Mouse (Mus musculus): ENCODE results near the gene Nfic. TPM values are rescaled to one million over a fixed set of nuclear protein-coding genes. Genes with fewer than 3 reads are reported as not detected.
A peak's percentile ranks its signal among the peaks of the same experiment; 100 is the strongest.

The Nfic gene
- total and polyA plus RNA-seq, 3 experiments: 2.0 to 9.7 TPM; not detected in 1

GRCm38 (mm10) chr10:81395865-81396264 is 59.6 kb downstream of the Nfic start:
- no peaks in the 10 kb centered on the region for H3K9me3 ChIP-seq (replicated peaks; ENCODE audit: insufficient read depth, low read length)
- no peaks in the 10 kb centered on the region for H3K27me3 ChIP-seq (ENCODE audit: control insufficient read depth in 1 of 2, insufficient read depth in 2 of 2, low read length in 2 of 2)
- no peaks in the 10 kb centered on the region for H3K79me2 ChIP-seq (ENCODE audit: control insufficient read depth, insufficient read depth, low read length, poor library complexity)
- H3K4me3 ChIP-seq (ENCODE audit: control insufficient read depth in 1 of 2, insufficient read depth in 1 of 2, low read depth in 2 of 2, low read length in 2 of 2): no peak overlapping the region
- H3K9ac ChIP-seq (ENCODE audit: control insufficient read depth, low read depth, low read length, poor library complexity, severe bottlenecking): no peak overlapping the region
- no peaks in the 10 kb centered on the region for H3K36me3 ChIP-seq (ENCODE audit: control insufficient read depth in 1 of 2, insufficient read depth in 2 of 2, low read length in 2 of 2)
- TF ChIP-seq EP300 (IDR thresholded peaks at IDR 0.05; ENCODE audit: low read depth in 1 of 2, low read length in 2 of 2) (no peak), ZMIZ1 (IDR thresholded peaks at IDR 0.05; ENCODE audit: low read depth, low read length) (no peak), SIN3A (IDR thresholded peaks at IDR 0.05; ENCODE audit: low read length) (no peak), TCF12 (IDR thresholded peaks at IDR 0.05; ENCODE audit: low read depth, low read length) (no peak), CHD2 (IDR thresholded peaks at IDR 0.05; ENCODE audit: low read length) (no peak), GABPA (IDR thresholded peaks at IDR 0.05; ENCODE audit: low read depth, low read length) (no peak), RCOR1 (IDR thresholded peaks at IDR 0.05; ENCODE audit: low read depth, low read length) (no peak), NELFE (IDR thresholded peaks at IDR 0.05; ENCODE audit: low read depth, low read length) (no peak), ZNF384 (IDR thresholded peaks at IDR 0.05; ENCODE audit: low read depth, low read length) (no peak), CTCF (IDR thresholded peaks at IDR 0.05 in 2 of 3, conservative IDR thresholded peaks at IDR 0.05 in 1 of 3; ENCODE audit: control insufficient read depth in 1 of 3, insufficient read depth in 1 of 3, low read depth in 2 of 3, low read length in 3 of 3, poor library complexity in 1 of 3, severe bottlenecking in 1 of 3) (no peak), MYC (IDR thresholded peaks at IDR 0.05; ENCODE audit: low read depth, low read length) (no peak), USF2 (IDR thresholded peaks at IDR 0.05; ENCODE audit: borderline replicate concordance in 1 of 2, insufficient read depth in 1 of 2, low read depth in 1 of 2, low read length in 2 of 2) (no peak), JUND (IDR thresholded peaks at IDR 0.05; ENCODE audit: low read depth, low read length) (no peak), POLR2A (IDR thresholded peaks at IDR 0.05; ENCODE audit: control insufficient read depth in 1 of 2, insufficient read depth in 1 of 2, low read depth in 1 of 2, low read length in 2 of 2, poor library complexity in 1 of 2) (no peak), UBTF (IDR thresholded peaks at IDR 0.05; ENCODE audit: borderline replicate concordance, insufficient read depth, low read depth, low read length) (no peak), KAT2A (conservative IDR thresholded peaks at IDR 0.05; ENCODE audit: low read depth, low read length) (no peak), CHD1 (IDR thresholded peaks at IDR 0.05; ENCODE audit: low read depth, low read length) (no peak), GATA1 (IDR thresholded peaks at IDR 0.05; ENCODE audit: low read depth, low read length) (no peak)
- no peak for DNase-seq (ENCODE audit: low read depth, low spot score)
- peaks cover 6 to 14% of the 10 kb centered on the region in 2 experiments; a peak in 3 of 4 replicates for H3K4me1 ChIP-seq (ENCODE audit: control insufficient read depth in 1 of 2, insufficient read depth in 2 of 2, low read length in 2 of 2)
- H3K27ac ChIP-seq (ENCODE audit: control insufficient read depth, low read depth, low read length): no peak overlapping the region

GRCm38 (mm10) chr10:81395127-81395526 is 60.3 kb downstream of the Nfic start:
- Histone ChIP-seq H3K9me3 (replicated peaks; ENCODE audit: insufficient read depth, low read length) (no peaks in the 10 kb centered on the region), H3K27ac (ENCODE audit: control insufficient read depth, low read depth, low read length) (no peak overlapping the region), H3K79me2 (ENCODE audit: control insufficient read depth, insufficient read depth, low read length, poor library complexity) (no peaks in the 10 kb centered on the region), H3K4me1 (ENCODE audit: control insufficient read depth in 1 of 2, insufficient read depth in 2 of 2, low read length in 2 of 2) (peaks cover 6 to 14% of the 10 kb centered on the region in 2 experiments; a peak in 3 of 4 replicates), H3K4me3 (ENCODE audit: control insufficient read depth in 1 of 2, insufficient read depth in 1 of 2, low read depth in 2 of 2, low read length in 2 of 2) (no peak overlapping the region), H3K9ac (ENCODE audit: control insufficient read depth, low read depth, low read length, poor library complexity, severe bottlenecking) (no peak overlapping the region), H3K27me3 (ENCODE audit: control insufficient read depth in 1 of 2, insufficient read depth in 2 of 2, low read length in 2 of 2) (no peaks in the 10 kb centered on the region), H3K36me3 (ENCODE audit: control insufficient read depth in 1 of 2, insufficient read depth in 2 of 2, low read length in 2 of 2) (no peaks in the 10 kb centered on the region)
- DNase-seq (ENCODE audit: low read depth, low spot score): peak; percentile 78
- TF ChIP-seq HCFC1 (IDR thresholded peaks at IDR 0.05; ENCODE audit: low read depth, low read length) (no peak), TCF12 (IDR thresholded peaks at IDR 0.05; ENCODE audit: low read depth, low read length) (no peak), MEF2A (IDR thresholded peaks at IDR 0.05; ENCODE audit: extremely low read depth, insufficient replicate concordance, low read depth, low read length, poor library complexity, severe bottlenecking) (no peak), UBTF (IDR thresholded peaks at IDR 0.05; ENCODE audit: borderline replicate concordance, insufficient read depth, low read depth, low read length) (no peak), RAD21 (IDR thresholded peaks at IDR 0.05; ENCODE audit: low read depth, low read length) (peak; percentile 67), ELF1 (IDR thresholded peaks at IDR 0.05; ENCODE audit: low read depth, low read length) (no peak), TAL1 (IDR thresholded peaks at IDR 0.05; ENCODE audit: low read length) (no peak), MXI1 (IDR thresholded peaks at IDR 0.05; ENCODE audit: low read depth, low read length) (no peak), NELFE (IDR thresholded peaks at IDR 0.05; ENCODE audit: low read depth, low read length) (no peak), ZC3H11A (IDR thresholded peaks at IDR 0.05; ENCODE audit: low read depth, low read length) (peak; percentile 63), USF2 (IDR thresholded peaks at IDR 0.05; ENCODE audit: borderline replicate concordance in 1 of 2, insufficient read depth in 1 of 2, low read depth in 1 of 2, low read length in 2 of 2) (no peak), CHD1 (IDR thresholded peaks at IDR 0.05; ENCODE audit: low read depth, low read length) (no peak), POLR2AphosphoS5 (IDR thresholded peaks at IDR 0.05; ENCODE audit: borderline replicate concordance, low read depth, low read length) (no peak), ZKSCAN1 (IDR thresholded peaks at IDR 0.05; ENCODE audit: low read depth, low read length) (no peak), GATA1 (IDR thresholded peaks at IDR 0.05; ENCODE audit: low read depth, low read length) (no peak), POLR2AphosphoS2 (IDR thresholded peaks at IDR 0.05; ENCODE audit: low read length) (no peak), ETS1 (IDR thresholded peaks at IDR 0.05; ENCODE audit: low read depth, low read length) (no peak), SIN3A (IDR thresholded peaks at IDR 0.05; ENCODE audit: low read length) (peak; percentile 20; the same call in 1 of the 2 replicates), BHLHE40 (IDR thresholded peaks at IDR 0.05; ENCODE audit: borderline replicate concordance, low read depth, low read length) (no peak), ZMIZ1 (IDR thresholded peaks at IDR 0.05; ENCODE audit: low read depth, low read length) (no peak)

All from MEL (cell line).